Mouse (Mus musculus) stomach, postnatal 0 days (tissue): ENCODE results near the gene Rabgef1. TPM values are rescaled to one million over a fixed set of nuclear protein-coding genes. Genes with fewer than 3 reads are reported as not detected.

Source experiments
- ATAC-seq: fragments of 200-750 bp; cut with Nextera tagmentation; 2 replicates; pipeline ENCODE4 v1.8.0; 2017; ENCODE audit not compliant: low FRiP score, low TSS enrichment
- DNase-seq: peaks from one replicate; pipeline ENCODE4 v3.0.0-alpha.2; 2016; ENCODE audit warnings: low spot score
- H3K27ac ChIP-seq: fragments of 300-500 bp; sonication (generic); replicated peaks from 2 replicates; pipeline ENCODE4 v1.5.1; 2014; ENCODE audit warnings: mild to moderate bottlenecking, control low read depth
- H3K27me3 ChIP-seq: fragments of 300-500 bp; sonication (generic); 2 replicates; pipeline ENCODE4 v1.6.1; 2014; ENCODE audit warnings: low read length; ENCODE audit not compliant: control insufficient read depth, insufficient read depth
- H3K36me3 ChIP-seq: fragments of 300-500 bp; sonication (generic); 2 replicates; pipeline ENCODE4 v1.6.1; 2014; ENCODE audit warnings: low read length, mixed read lengths; ENCODE audit not compliant: control insufficient read depth, insufficient read depth
- H3K4me1 ChIP-seq: fragments of 300-500 bp; sonication (generic); replicated peaks from 2 replicates; pipeline ENCODE4 v1.6.1; 2014; ENCODE audit warnings: antibody characterized with exemption; ENCODE audit not compliant: control insufficient read depth, insufficient read depth
- H3K4me2 ChIP-seq: fragments of 300-500 bp; sonication (generic); replicated peaks from 2 replicates; pipeline ENCODE4 v1.6.1; 2014; ENCODE audit warnings: low read depth, mild to moderate bottlenecking, control low read depth, moderate library complexity
- H3K4me3 ChIP-seq: fragments of 300-500 bp; sonication (generic); 2 replicates; pipeline ENCODE4 v1.5.1; 2014; ENCODE audit warnings: low read depth, low read length, control low read depth
- H3K9ac ChIP-seq: fragments of 300-500 bp; sonication (generic); 2 replicates; pipeline ENCODE4 v1.6.1; 2014; ENCODE audit warnings: mild to moderate bottlenecking, low read length, control low read depth, mixed read lengths
- H3K9me3 ChIP-seq: fragments of 300-500 bp; sonication (generic); 2 replicates; pipeline ENCODE4 v1.6.1; 2016; ENCODE audit warnings: low read length; ENCODE audit not compliant: control insufficient read depth
- CTCF ChIP-seq: IDR thresholded peaks from 2 replicates; pipeline ENCODE4 v1.5.1; 2016; ENCODE audit warnings: antibody characterized with exemption, low read depth, mild to moderate bottlenecking, moderate library complexity
- EP300 ChIP-seq: optimal IDR thresholded peaks from 2 replicates; pipeline ENCODE3; 2016; ENCODE audit warnings: antibody characterized with exemption
- WGBS: fragments of 180-500 bp; shearing (Covaris S2); extraction: QIAGEN DNeasy Blood & Tissue Kit; methylation state at CpG from one replicate; pipeline ENCODE4 v1.1.7; 2014; 5-methylcytosine and 5-hydroxymethylcytosine counted together
- polyA plus RNA-seq: library from polyadenylated mRNA; unstranded; fragments of >200 nt; fragmentation: Nextera tagmentation; extraction: Ambion mirVana; gene quantifications from 2 replicates; pipeline ENCODE4 v1.2.1, GENCODE M21; 2015

Rabgef1 gene
- polyA plus RNA-seq, 1 experiment from 2014 or later, result 33.0 TPM

DNA sequence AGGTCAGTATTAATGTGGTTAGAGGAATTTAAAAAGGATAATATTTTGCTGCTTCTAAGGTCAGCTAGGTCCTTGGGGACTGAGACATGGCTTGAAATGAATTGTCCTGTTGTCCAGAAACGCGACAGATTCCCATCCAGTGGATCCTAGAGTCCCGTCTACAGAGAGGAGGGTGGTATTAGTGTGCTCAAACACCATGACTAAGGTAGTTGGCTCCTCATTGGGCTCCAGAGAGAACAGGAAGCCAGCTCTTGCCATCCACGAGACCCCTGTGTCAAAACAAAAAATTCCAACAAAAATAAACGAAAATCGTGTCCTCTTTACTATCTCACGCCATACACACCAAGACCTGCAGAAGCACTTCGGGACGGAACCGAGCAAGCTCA is 50.2 kb downstream of the Rabgef1 start:
- peak overlapping the region; percentile 62 for H3K4me2 ChIP-seq
- no peaks in the 10 kb centered on the region for H3K27me3 ChIP-seq
- no peaks in the 10 kb centered on the region for H3K36me3 ChIP-seq
- WGBS, result under 1% methylated on average over 10 of the region's 10 CpGs
- H3K27ac ChIP-seq, result peak overlapping the region; percentile 93
- peaks cover 4% of the 10 kb centered on the region; the same call in 1 of the 2 replicates for H3K4me1 ChIP-seq
- DNase-seq (no peak), ATAC-seq (peak; percentile 40; the same call in 1 of the 2 replicates)
- H3K9me3 ChIP-seq, result no peaks in the 10 kb centered on the region
- peak overlapping the region; percentile 97 for H3K9ac ChIP-seq
- no peak for TF ChIP-seq CTCF
- TF ChIP-seq EP300, result no peak
- H3K4me3 ChIP-seq, result peak overlapping the region; percentile 100

DNA sequence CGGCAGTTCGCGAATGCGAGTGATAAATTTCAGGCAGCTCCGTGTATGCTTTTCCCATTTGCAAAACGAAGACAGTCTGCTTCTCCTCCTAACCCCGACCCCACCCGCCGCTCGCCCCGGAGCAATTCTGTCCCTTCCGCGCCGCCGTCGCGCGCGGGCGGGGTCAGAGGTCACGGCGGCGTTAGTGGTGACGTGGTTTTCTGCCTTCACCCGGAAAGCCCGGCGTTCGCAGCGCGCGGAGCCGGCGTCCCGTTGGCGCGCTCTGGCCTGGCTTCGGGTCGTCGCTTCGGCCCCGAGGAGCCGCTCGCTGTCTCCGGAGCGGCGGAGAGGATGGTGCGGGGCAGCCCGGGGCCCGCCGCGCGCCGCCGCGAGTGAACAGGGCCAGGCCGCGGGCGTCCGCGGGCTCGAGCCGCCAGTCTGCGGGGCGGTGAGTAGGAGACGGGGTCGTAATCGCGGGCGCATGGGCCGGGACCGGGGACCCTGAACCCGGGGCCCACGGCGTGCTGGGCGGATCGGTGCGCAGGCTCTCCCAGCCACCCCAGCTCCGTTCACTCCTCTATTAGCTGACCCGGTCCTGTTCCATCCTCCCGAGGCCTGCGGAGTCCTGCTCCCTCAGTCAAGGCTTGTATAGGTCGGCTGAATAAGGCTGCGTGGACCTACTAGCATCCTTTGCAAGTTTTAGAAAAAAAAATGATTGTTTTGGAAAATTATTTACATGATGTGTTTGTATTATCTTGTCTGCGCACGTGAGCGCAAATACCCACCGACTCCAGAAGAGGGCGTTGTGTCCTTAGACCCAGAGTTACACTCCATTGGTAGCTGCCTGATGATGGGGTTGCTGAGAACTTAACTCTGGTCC is 50.8 kb downstream of the Rabgef1 start:
- H3K9ac ChIP-seq, result peak overlapping the region; percentile 97
- peak overlapping the region; percentile 62 for H3K4me2 ChIP-seq
- peak overlapping the region; percentile 100 for H3K4me3 ChIP-seq
- no peaks in the 10 kb centered on the region for H3K27me3 ChIP-seq
- TF ChIP-seq CTCF (peak; percentile 70), EP300 (no peak)
- DNase-seq (peak; percentile 94), ATAC-seq (peak; percentile 83)
- no peaks in the 10 kb centered on the region for H3K9me3 ChIP-seq
- peaks cover 4% of the 10 kb centered on the region; the same call in 1 of the 2 replicates for H3K4me1 ChIP-seq
- H3K36me3 ChIP-seq, result no peaks in the 10 kb centered on the region
- H3K27ac ChIP-seq, result peak overlapping the region; percentile 93
- under 1% methylated on average over 77 of the region's 88 CpGs for WGBS

DNA sequence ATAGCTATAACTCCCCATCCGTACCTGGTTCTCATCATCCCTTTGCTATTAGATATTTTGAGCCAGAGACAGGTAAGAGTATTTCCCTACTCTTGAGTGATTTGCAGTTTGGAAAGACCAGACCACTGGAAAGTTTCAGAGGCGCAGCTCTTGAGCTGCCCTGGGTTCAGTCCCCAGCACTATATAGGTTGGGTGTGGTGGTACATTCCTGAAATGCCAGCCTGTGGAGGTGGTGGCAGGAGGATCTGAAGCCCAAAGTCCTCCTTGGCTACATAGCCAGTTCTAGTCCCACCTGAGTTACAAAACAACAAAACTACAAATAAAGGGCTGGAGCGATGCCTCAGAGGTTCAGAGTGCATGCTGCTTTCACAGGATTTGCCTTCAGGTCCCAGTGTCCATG is 55.2 kb downstream of the Rabgef1 start:
- Histone ChIP-seq H3K27me3 (no peaks in the 10 kb centered on the region), H3K36me3 (peaks cover 3% of the 10 kb centered on the region), H3K4me2 (no peak overlapping the region), H3K9ac (no peak overlapping the region), H3K4me1 (peaks cover 4% of the 10 kb centered on the region; the same call in 1 of the 2 replicates), H3K27ac (no peak overlapping the region), H3K4me3 (no peak overlapping the region), H3K9me3 (no peaks in the 10 kb centered on the region)
- TF ChIP-seq CTCF, result no peak
- no peak for TF ChIP-seq EP300
- ATAC-seq, result no peak
- WGBS, result 83% methylated on average over 3 of the region's 3 CpGs
- no peak for DNase-seq

DNA sequence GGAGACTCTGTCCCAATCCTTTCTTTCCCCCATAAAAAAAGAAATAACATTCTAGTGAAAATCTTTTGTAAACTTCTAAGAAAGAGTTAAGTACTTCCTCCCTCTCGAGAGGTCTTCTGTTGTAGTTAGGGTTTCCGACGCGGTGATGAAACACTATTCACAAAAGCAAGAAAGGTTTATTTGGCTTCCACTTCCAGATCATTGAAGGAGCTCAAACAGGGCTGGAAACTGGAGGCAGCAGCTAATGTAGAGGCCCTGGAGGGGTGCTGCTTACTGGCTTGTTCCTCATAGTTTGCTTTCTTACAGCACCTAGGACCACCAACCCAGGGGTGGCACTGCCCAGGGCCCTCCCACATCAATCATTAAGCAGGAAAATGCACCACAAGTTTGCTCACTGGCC is 56.5 kb downstream of the Rabgef1 start:
- 13% methylated on average over 4 of the region's 4 CpGs for WGBS

DNA sequence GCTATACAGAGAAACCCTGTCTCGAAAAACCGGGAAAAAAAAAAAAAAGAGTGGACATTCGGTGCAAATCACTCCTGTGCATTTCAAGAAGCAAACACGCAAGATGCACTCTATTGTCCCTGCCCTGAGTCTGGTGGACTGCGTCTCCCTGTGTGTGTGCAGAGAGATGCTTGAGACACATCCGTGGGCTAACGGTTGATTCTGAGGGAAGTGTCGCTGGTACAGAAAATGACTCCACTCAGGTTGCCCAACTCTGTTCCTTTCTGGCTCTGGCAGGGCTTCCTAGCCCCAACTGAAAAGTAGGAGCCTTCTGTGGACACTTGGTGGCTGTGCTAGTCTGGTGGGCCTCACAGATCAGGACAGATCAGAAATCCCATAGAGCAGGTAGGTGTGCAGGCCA is 64.7 kb downstream of the Rabgef1 start:
- H3K36me3 ChIP-seq, result peaks cover 31% of the 10 kb centered on the region
- no peak overlapping the region for H3K9ac ChIP-seq
- H3K9me3 ChIP-seq, result no peaks in the 10 kb centered on the region
- DNase-seq (no peak), ATAC-seq (no peak)
- TF ChIP-seq EP300, result no peak
- no peak for TF ChIP-seq CTCF
- no peaks in the 10 kb centered on the region for H3K27me3 ChIP-seq
- no peak overlapping the region for H3K4me3 ChIP-seq
- H3K4me2 ChIP-seq, result no peak overlapping the region
- WGBS, result 95% methylated on average over 8 of the region's 8 CpGs
- no peak overlapping the region for H3K27ac ChIP-seq
- H3K4me1 ChIP-seq, result no peaks in the 10 kb centered on the region

More for the DNA sequence above, 56.5 kb downstream of the Rabgef1 start:
- Histone ChIP-seq H3K4me2 (no peak overlapping the region), H3K9me3 (no peaks in the 10 kb centered on the region), H3K4me1 (peaks cover 3% of the 10 kb centered on the region; the same call in 1 of the 2 replicates), H3K27ac (no peak overlapping the region), H3K4me3 (no peak overlapping the region), H3K36me3 (peaks cover 13% of the 10 kb centered on the region), H3K27me3 (no peaks in the 10 kb centered on the region), H3K9ac (no peak overlapping the region)
- TF ChIP-seq EP300 (no peak), CTCF (no peak)
- DNase-seq (no peak), ATAC-seq (no peak)

DNA sequence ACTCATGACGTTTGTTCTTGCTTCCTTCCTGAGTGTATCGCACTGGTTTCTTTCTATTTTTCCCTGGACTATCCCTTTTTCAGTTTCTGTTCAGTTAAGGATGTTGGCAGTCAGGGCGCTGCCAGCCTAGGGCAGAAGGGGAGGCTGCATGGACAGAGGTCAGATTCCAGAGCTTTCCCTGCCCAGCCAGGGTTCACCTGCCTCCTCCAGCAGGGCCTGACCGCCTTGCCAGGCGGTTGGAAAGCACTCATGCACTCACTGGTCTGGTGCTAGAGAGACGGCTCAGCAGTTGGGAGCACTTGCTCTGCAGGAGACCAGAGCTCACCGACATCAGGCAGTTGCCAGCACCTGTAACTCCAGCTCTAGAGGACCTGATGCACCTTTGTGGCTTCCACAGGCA is 67.6 kb downstream of the Rabgef1 start:
- no peak overlapping the region for H3K4me2 ChIP-seq
- H3K36me3 ChIP-seq, result peaks cover 21% of the 10 kb centered on the region
- 91% methylated on average over 7 of the region's 7 CpGs for WGBS
- ATAC-seq, result no peak
- no peaks in the 10 kb centered on the region for H3K27me3 ChIP-seq
- TF ChIP-seq EP300, result no peak
- H3K4me1 ChIP-seq, result no peaks in the 10 kb centered on the region
- no peak overlapping the region for H3K9ac ChIP-seq
- no peak for DNase-seq
- H3K27ac ChIP-seq, result no peak overlapping the region
- H3K9me3 ChIP-seq, result no peaks in the 10 kb centered on the region
- H3K4me3 ChIP-seq, result no peak overlapping the region
